Mouse (Mus musculus) CD4-positive, CD25-positive, alpha-beta regulatory T cell, adult 2 months (primary cell): Measurements from ENCODE around the gene Tbrg1.

ENCODE experiments used
- DNase-seq: peaks from one replicate; pipeline ENCODE4 v3.0.0-alpha.2; 2012; ENCODE audit warnings: low read depth, low spot score

Gene Tbrg1

DNA sequence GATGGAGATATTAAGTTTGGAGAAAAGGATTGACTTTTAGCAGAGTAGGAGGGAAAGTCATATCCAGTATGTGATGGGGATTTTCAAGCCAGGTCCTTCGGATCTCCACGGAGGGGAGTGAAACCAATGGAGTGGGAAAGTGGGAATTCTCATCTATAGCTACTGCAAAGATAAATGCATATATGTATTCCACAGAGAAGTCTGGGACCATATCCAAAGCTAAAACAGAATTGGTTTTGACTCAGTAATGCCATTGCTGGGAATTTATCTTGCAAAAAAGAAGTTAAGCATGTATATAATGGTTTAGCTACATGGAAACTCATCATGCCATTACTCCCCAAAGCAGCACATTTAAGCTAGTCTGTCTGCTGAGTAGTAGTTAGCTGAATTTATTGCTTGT is 24.8 kb downstream of the Tbrg1 start:
- no peak for DNase-seq

DNA sequence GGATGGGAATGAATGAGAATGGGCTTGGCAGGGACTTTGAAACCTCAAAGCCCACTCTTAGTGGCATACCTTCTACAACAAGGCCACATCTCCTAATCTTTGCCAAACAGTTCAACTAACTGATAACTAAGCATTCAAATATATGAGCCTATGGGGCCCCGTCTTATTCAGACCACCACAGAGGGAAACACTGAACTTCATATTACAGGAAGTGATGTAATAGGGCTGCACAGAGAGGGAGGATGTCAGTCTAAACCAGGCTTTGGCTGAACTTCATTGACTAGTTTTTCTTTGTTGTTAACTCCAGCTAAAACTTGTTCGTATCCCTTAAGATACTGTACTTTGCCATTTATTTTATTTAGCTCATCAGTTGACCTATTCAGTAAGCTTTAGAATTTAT is 27.2 kb downstream of the Tbrg1 start:
- DNase-seq: no peak

DNA sequence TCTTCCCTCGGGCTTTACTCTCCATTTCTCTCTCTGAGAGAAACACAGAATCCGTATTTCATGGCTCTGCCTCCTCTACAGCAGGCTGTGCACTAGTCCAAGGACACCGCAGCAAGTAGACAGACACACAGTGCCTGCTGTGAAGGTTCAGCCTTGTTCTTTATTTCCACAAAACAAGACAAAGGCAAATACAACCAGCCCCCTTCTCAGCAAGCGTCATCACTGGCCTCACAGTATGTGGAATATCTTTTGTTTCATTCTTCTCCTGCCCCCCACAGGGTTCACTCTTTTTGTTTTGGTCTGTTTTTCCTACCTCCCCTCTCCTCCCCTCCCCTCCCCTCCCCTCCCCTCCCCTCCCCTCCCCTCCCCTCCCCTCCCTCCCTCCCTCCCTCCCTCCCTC is 28.5 kb downstream of the Tbrg1 start:
- DNase-seq: no peak

DNA sequence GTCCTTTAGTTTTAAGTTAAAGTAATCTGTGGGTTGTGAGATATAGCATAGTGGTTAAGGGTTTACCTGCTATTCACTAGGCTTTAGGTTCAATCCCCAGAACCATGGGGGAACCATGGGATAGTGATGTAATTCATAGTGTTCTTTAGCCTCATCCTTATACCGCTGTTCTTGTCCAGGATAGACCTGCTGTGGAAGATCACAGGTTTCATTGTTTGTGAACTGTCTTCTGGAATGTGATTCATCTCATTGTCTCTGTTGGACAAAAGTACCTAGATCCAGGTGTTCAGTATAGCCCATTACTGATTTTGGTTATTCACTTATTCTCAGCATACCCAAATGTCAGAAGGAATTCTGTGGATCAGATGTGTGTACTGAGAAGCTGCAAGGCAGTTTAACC is 29.8 kb downstream of the Tbrg1 start:
- no peak for DNase-seq

DNA sequence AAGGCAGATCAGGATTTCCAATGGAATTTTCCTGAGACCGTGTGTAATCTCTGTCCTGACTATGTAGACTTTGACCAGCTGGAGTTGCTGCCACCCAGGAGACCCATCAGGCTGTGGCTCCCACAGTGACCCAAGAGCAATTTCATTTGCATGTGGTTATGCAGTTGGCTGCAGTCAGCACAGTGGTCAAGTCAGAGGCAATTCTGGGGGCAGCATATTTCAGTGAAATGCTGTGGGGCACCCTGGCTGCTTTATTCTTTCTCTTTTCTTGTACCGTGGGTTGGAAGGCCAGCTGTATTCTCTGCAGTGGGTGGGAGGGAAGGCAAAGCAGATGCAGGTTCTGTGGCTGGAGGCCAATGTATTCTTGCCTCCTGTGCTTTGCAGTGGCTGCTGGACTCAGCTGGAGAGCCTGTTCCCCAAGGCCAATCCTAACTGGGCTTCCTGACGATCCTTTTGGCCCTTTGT is 31.0 kb downstream of the Tbrg1 start:
- DNase-seq: no peak

DNA sequence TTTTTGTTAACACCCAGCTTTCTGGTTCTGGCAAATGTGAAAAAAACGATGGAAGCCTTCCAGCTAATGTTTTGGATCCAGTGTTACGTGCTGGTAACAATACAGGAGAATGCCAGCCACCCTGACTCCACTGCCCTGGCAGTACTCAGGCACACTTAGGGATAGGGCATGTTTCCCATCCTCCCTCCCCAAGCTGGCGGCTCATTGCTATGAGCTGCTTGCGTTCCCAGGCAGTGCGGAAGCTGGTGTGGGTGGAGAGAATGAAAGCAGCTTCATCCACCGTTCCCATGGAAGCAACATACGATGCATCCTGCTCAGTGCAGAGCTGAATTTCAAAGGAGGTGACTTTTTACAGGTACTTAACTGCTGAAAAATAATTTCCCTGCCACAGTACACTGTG is 31.5 kb downstream of the Tbrg1 start:
- no peak for DNase-seq

DNA sequence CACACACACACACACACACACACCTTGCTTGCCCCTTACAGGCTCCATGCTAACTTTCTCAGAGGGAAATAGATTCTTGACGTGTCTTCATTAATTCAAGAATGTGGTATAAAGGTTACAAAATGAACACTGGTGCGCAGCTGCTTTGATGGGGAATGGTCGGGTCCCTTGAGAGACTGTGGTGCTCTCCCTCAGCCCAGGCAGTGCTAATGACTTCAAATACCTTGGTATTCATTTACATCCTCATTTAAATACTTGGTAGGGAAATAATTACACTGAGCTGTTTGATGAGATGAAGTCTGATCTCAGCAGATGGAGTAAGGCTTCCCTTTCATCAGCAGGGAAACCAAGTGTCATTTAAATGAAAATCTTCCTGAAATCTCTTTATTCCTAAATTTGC is 32.0 kb downstream of the Tbrg1 start:
- no peak for DNase-seq

DNA sequence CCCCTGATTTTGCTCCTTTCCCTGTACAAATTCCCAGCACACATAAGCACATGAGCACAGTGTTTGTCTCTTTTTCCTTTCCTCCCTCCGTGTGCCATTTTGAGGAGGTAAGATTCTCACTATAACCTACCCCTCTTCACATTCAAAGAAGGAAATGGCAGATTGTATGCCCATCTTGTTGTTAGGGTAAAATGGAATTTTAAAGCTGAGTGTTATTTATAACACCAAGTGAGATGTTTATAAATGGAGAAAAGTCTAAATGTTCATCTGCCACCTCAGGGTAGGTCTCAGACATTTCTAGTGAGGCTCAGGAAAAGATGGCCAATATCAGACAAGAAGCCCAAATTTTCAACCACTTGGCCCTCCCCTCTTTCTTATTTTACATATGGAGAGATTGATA is 32.6 kb downstream of the Tbrg1 start:
- DNase-seq: no peak

DNA sequence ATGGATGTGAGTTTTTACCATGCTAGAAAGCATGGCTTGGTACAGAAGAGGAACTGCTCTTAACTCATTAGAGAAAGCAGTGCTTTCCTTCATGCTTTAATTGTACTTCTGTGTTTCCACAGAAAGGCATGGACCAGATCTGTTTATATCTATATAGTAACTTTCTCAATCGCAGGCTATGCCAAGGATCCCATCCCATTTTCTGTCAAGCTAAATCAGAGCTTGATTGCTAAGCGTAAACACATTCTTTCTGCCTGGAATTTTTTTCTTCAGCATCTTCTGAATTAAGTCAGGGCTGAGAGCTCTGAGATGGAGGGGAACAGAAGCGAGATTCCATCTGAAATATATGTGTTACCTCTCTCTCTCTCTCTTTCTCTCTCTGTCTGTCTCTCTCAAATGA is 33.1 kb downstream of the Tbrg1 start:
- no peak for DNase-seq

DNA sequence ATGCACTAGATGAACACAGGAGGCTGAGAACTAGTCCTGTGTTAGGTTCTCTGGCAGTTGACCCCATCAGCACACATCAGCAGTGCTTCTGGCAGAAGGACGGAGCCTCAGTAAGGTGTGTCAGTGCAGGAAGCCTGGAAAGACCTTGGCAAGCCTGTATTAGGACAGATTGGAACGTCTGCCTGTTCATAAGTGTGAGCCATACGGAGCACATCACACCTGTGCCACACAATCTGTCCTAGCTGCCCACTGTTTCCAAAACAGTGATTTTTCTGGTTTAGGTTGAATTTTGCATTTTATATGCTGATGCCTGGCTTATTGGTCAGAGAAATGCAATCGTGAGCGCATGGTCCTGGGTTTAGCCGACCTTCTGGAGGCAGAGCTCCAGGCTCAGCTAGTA is 35.8 kb downstream of the Tbrg1 start:
- DNase-seq: no peak

DNA sequence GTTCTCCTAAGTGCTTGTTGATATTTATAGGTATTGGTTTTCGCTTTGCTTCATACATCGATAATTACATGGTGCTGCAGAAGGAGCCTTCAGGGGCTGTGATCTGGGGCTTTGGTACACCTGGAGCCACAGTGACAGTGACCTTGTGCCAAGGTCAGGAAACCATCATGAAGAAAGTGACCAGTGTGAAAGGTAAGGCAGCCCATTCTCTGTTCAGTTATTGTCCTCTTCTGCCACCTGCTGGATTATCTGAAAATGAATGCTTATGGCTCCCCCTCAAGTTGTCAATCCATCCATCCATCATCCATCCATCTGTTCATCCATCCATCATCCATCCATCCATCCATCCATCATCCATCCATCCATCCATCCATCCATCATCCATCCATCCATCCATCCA is 40.3 kb downstream of the Tbrg1 start:
- DNase-seq: peak; percentile 72

DNA sequence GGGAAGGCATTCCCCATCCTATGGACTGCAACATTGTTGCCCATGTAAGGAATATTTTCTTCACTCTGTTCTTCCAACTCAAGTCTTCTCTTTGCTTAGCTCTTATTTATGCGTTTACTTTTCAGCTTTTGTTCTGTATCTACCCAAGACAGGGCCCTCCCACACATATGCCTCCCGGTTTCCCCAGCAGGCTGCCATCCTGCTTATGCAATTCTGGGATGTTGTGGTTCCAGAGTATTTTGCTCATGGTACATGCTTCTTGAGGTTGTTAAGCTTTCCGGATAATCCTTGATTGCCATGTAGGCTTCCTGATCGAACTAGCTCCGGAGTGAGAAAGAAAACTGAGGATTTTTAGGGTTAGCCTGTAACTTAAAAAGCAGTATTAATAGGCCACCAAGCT is 41.9 kb downstream of the Tbrg1 start:
- no peak for DNase-seq

DNA sequence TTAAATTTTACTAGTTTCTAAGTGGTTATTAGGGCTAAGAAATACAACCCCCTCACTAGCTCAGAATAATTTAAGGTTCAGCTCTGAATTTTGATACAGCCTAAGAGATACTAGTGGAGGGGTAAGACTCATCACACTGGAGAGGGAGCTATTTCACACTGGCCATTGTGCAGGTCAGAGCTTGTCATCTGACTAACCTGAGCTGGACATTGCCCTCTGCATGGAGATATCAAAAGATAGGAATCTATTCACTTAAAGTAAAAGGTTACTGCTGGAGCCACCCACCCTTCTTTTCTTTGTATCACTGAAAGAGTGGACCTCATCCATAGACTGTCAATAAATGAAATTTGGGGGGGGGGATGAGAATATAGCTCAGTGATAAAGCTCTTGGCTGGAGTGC is 42.8 kb downstream of the Tbrg1 start:
- peak; percentile 8 for DNase-seq

DNA sequence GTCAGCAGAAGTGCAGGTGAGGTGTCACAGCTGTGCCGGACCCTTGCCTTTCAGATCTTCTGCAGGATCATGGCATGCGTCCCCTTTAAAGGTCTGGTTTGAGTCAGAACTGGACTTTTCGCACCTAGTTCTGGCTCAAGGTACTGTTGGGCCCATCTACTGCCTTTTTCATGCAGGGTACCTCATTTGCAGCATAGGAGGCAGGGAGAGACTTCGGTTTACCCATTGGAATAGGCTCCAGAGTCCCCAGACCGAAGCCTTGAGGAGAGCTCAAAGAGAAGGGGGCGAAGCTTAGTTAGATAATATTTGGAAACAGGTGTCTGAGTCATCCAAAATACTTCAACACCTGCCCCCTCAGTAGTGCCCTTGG is 43.2 kb downstream of the Tbrg1 start:
- DNase-seq: no peak

DNA sequence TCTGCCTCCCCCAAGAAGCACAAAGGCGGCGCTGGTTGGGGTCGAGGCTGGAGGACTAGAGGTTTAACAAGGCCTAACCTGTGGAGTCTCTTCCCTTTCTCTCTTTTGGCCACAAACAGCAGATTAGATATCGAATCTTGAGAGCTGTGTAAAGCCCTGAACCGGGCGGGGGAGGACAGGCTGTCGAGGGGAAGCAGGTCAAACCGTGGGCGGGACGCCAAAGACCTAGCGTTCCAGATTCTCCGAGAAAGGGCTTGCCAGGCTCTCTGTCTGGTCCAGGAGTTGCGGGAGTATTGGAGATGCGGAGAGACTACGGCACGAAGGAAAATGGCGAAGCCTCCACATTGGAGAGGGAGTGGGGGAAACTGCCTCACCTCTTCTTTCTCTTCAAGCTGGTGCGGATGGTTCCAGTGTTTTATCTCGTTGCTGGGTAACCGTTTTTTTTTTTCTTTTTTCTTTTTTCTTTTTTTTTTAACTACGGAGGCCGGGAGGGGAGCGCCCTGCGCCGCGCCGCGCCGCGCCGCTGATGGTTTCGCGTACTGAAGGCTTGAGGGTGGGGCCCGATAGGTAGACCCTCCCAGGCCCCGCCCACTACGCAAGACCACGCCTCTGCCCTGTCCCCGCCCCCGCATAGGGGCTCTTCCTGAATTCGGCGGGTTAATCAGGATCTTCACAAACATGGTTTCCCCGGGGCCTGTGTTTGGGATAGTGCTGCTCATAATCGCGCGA is 43.8 kb downstream of the Tbrg1 start, which contains the start of gene Spa17:
Spa17 (minus strand) TSS at position 541 of the 729 bp plus-strand sequence.
- peak; percentile 94 for DNase-seq

DNA sequence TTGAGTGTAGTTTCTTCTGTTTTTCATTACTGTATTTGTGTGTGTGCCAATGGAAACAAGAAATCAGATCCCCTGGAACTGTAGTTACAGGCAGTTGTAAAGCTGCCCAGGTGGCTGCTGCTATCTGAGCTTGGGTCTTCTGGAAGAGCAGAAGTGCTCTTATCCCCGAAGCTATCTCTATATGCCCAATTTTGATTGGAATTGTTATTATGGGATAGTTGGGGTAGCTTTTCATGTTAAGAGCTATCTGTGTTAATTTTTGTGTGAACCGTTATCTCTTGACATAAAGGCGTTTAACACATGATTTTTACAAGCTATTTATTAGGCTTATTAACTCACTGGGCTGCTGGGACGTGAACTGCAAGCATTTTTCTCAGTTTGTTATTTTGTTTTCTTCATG is 47.6 kb downstream of the Tbrg1 start:
- no peak for DNase-seq

DNA sequence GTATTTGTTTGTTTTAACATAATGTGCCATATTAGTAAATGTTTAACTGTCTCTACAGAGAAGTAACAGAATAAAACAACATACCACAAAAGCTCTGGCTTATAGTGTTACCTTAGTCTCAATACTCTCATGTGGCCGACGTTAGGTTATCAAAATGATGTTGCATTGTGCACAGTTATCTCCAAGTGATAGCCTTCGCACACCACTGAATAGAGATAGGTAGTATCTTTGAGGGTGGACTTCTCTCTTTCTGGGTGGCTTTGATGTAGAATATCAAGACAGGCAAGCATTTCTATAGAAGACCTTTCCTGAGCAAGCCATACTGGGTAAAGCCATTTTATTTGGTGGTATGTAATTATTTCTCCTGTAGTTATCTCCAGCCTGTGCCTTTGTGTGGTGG is 52.0 kb downstream of the Tbrg1 start:
- no peak for DNase-seq

DNA sequence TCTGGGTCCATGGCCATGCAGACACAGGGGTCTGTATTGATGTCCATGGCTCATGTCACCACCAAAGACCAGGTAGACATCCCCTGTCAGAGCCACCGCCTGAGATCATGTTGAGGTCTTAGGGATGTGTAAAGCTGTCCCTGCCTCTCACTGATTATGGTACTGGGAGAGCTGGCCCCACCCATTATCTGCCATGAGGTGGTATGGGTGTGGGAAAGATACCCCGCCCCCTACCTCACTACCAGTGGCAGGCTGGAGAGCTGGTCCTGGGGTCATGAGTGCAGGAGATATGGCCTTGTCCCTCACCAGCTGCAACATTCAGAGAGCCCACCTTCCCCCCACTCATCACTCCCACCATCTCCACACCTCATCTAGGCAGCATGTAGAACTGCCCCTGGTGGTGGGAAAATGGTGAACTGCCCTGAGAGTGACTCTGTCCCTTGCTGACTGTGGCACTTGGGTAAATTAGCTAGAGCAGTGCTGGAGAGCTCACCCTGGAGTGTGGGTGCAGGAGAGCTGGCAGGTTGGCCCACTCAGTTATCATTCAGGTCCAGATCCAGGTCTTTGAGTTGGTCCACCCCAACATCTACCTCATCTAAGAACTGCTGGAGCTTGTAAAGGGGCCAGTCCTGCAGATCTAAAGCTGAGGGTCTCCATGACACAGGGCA is 56.4 kb downstream of the Tbrg1 start:
- no peak for DNase-seq
